Mouse (Mus musculus) spleen, adult 2 months (tissue): Measurements from ENCODE around the gene Wwox.

ENCODE experiments used
- CTCF ChIP-seq: fragments of 200-500 bp; IDR thresholded peaks from 2 replicates; pipeline ENCODE4 v1.5.1; 2011; ENCODE audit warnings: mild to moderate bottlenecking, inconsistent platforms; ENCODE audit not compliant: insufficient read depth, insufficient read length, insufficient replicate concordance; ENCODE audit errors: extremely low read depth
- POLR2A ChIP-seq: fragments of 200-500 bp; IDR thresholded peaks from 2 replicates; pipeline ENCODE4 v1.6.1; 2011; ENCODE audit warnings: low read depth, low read length, inconsistent platforms

DNA sequence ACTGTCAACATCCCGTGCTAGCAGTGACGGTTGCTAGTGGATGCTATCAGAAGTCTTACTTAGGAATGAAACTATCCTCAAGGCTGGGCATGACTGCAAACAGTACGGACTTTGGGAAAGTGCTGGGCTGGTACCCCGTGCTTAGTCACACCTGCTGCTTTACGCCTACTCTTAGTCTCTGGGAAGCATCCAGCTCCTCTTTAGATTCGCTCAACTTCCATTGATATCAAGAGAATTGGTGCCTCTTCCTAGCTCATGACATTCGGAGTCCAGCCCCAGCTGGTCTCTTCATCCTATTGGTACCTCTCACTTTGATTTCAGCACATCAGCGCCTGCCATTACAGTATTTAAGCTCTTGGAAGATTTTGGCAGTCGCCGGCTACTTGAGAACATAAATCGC lies 23.1 kb downstream of the Wwox start:
- TF ChIP-seq CTCF = no peak
- no peak for TF ChIP-seq POLR2A
